Mouse (Mus musculus) Muller cell, postnatal 12 days (primary cell): ENCODE measurements at regions not wholly inside any gene's neighbourhood (a gene's known extent, or its start where the extent isn't known, plus 50 kb on each side); places are given as distances from the start of the nearest gene placed in this dataset.

ENCODE experiments used
- DNase-seq: peaks from one replicate; pipeline ENCODE4 v3.0.0-alpha.2; 2015; ENCODE audit errors: inconsistent ontology term

GRCm38 (mm10) chr2:167821186-167821585 is 110.7 kb upstream of the Ptpn1 start:
- no peak for DNase-seq

- no peak for DNase-seq
These were observed 113.1 kb upstream of the Ptpn1 start for GRCm38 (mm10) chr2:167818799-167819198.

- peak; percentile 40 for DNase-seq
These were observed 114.8 kb upstream of the Ptpn1 start for GRCm38 (mm10) chr2:167817030-167817429.

- DNase-seq = no peak
These were observed 116.7 kb upstream of the Ptpn1 start for GRCm38 (mm10) chr2:167815123-167815522.

- no peak for DNase-seq
These were observed 119.6 kb upstream of the Tmem189 start for GRCm38 (mm10) chr2:167809256-167809655.

- no peak for DNase-seq
These were observed 116.1 kb upstream of the Tmem189 start for GRCm38 (mm10) chr2:167805629-167806304.

- no peak for DNase-seq
These were observed 115.0 kb upstream of the Tmem189 start for GRCm38 (mm10) chr2:167804493-167805227.

GRCm38 (mm10) chr2:167802494-167802893 is 112.9 kb upstream of the Tmem189 start:
- DNase-seq = no peak

- no peak for DNase-seq
These were observed 111.8 kb upstream of the Tmem189 start for GRCm38 (mm10) chr2:167801389-167801788.

GRCm38 (mm10) chr2:167800648-167801245 is 111.1 kb upstream of the Tmem189 start:
- peak; percentile 87 for DNase-seq

- peak; percentile 62 for DNase-seq
These were observed 110.2 kb upstream of the Tmem189 start for GRCm38 (mm10) chr2:167799629-167800387.

- DNase-seq = no peak
These were observed 109.4 kb upstream of the Tmem189 start for GRCm38 (mm10) chr2:167798969-167799513.

- DNase-seq = no peak
These were observed 108.6 kb upstream of the Tmem189 start for GRCm38 (mm10) chr2:167798076-167798782.

- DNase-seq = no peak
These were observed 105.9 kb upstream of the Tmem189 start for GRCm38 (mm10) chr2:167795491-167795890.

GRCm38 (mm10) chr2:167793916-167794315 is 104.3 kb upstream of the Tmem189 start:
- DNase-seq = no peak

GRCm38 (mm10) chr2:167792753-167793152 is 103.1 kb upstream of the Tmem189 start:
- no peak for DNase-seq

- no peak for DNase-seq
These were observed 102.7 kb upstream of the Tmem189 start for GRCm38 (mm10) chr2:167792330-167792729.

- DNase-seq = peak; percentile 86
These were observed 99.9 kb upstream of the Tmem189 start for GRCm38 (mm10) chr2:167789471-167789923.

- DNase-seq = no peak
These were observed 97.3 kb upstream of the Tmem189 start for GRCm38 (mm10) chr2:167786951-167787350.

GRCm38 (mm10) chr2:167784353-167784752 is 94.7 kb upstream of the Tmem189 start:
- no peak for DNase-seq

GRCm38 (mm10) chr2:167783374-167783773 is 93.8 kb upstream of the Tmem189 start:
- no peak for DNase-seq
